8 mouse cellular contexts compared by ENCODE assay signal in the genomic region with DNA sequence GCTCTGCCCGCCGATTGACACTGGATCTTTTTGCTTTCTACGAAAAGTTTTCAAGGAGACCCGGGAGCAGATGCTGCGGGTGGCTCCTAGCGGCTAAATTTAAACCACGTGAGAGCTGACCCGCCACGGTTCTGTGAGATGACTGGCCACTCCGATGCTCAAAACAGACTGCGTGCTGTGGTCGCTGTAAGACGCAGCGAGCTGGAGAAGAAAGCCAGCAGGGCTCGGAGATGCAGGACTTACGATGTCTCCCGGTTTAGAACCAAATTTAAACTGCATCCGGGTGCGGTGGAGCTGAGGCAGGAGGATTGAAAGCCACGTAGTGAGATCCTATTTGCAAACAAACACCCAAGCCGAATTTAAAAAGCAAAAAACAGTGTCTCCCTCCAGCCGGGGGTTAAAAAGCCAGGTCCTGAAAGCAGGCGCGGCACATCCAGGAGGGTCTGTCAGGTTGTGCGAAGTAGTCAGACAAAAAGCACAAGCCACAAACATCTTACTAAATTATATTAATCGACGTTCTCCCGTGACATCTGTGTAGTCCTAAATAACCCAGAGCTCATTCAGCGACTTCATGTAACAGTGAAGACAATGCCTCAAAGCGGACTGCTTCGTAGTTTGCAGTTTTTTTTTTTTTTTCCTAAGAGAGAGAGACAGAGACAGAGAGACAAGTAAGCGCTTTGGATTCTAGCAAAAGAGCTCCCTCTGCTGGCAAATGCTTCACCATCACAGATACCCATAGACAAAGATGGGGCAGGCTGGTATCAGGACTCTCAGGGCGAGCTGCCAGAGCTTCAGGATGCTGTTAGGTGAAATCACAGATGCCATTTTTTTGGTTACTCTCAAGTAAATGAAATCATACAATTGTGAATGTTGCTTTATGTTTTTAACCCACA.
A peak's percentile ranks its signal among the peaks of the same experiment; 100 is the strongest.
DNase-seq lines count a peak whose midpoint lies in the region; ATAC-seq lines count a peak whose summit lies in the region.

No protein-coding gene starts in this region.

- H3K4me2 ChIP-seq in hindbrain, embryonic 15.5 days: peak overlapping the region; percentile 95

- H3K9ac ChIP-seq in hindbrain, embryonic 15.5 days: peak overlapping the region; percentile 51

- peak overlapping the region; percentile 56 for H3K4me3 ChIP-seq in hindbrain, embryonic 15.5 days

- no peaks in the 10 kb centered on the region for H3K36me3 ChIP-seq in hindbrain, embryonic 15.5 days

- H3K9me3 ChIP-seq in hindbrain, embryonic 15.5 days: no peaks in the 10 kb centered on the region

- peak; percentile 39 for ATAC-seq in hindbrain, embryonic 15.5 days (ENCODE audit: low FRiP score, low read depth)

- H3K27me3 ChIP-seq in hindbrain, embryonic 15.5 days: no peaks in the 10 kb centered on the region

- H3K4me1 ChIP-seq in hindbrain, embryonic 15.5 days (replicated peaks): peaks cover 15% of the 10 kb centered on the region

- H3K27ac ChIP-seq in hindbrain, embryonic 15.5 days (replicated peaks): peak overlapping the region; percentile 87

- peak; percentile 91 for DNase-seq in ZHBTc4 (ENCODE audit: low read depth, low spot score)
- DNase-seq in cerebellum, postnatal 36 days: peak; percentile 89 to 93
- peak; percentile 70 to 91 for DNase-seq in frontal cortex, postnatal 36 days (ENCODE audit: low spot score in 2 of 2)
- DNase-seq in layer of hippocampus, postnatal 36 days: peak; percentile 69 to 78
- peak; percentile 93 for DNase-seq in lung, postnatal 25 days (ENCODE audit: low spot score)
- peak; percentile 83 for DNase-seq in retina, adult 2 months (ENCODE audit: low read depth, low spot score)
- DNase-seq in thymus, postnatal 25 days: peak; percentile 85

- WGBS in hindbrain, embryonic 15.5 days: under 1% methylated on average over 33 of the region's 33 CpGs

Comparison
In these comparisons a context has a peak if more than half of its experiments do, and no peak if none do; other contexts are left out.
1. Peak in every context shown above with its lines: DNase-seq, ATAC-seq, H3K4me3 ChIP-seq and H3K27ac ChIP-seq.